Mouse (Mus musculus) bone marrow macrophage, adult 2 months (primary cell): ENCODE data around the gene Gbp4. TPM values are rescaled to one million over a fixed set of nuclear protein-coding genes. Genes with fewer than 3 reads are reported as not detected.
"Not testable (repeated sequence)": the region's sequence is repeated elsewhere in the genome, so short reads cannot be mapped to it uniquely, and the experiment has no call there.

ENCODE experiments used
- H3K27ac ChIP-seq: 2 replicates; pipeline ENCODE4 v1.5.1; 2012; ENCODE audit warnings: low read depth, low read length; ENCODE audit not compliant: insufficient read depth
- H3K4me1 ChIP-seq: 2 replicates; pipeline ENCODE4 v1.6.1; 2012; ENCODE audit warnings: low read length; ENCODE audit not compliant: control insufficient read depth, insufficient read depth
- H3K4me3 ChIP-seq: 2 replicates; pipeline ENCODE4 v1.5.1; 2012; ENCODE audit warnings: mild to moderate bottlenecking, low read length, moderate library complexity; ENCODE audit not compliant: insufficient read depth
- CTCF ChIP-seq: IDR thresholded peaks from 2 replicates; pipeline ENCODE4 v1.5.1; 2012; ENCODE audit warnings: low read depth, mild to moderate bottlenecking, low read length, moderate library complexity
- POLR2A ChIP-seq: IDR thresholded peaks from 2 replicates; pipeline ENCODE4 v1.6.1; 2012; ENCODE audit warnings: mild to moderate bottlenecking, low read depth, low read length, borderline replicate concordance
- polyA plus RNA-seq: library from polyadenylated mRNA; stranded (reverse); fragments of >200 nt; gene quantifications from 2 replicates; pipeline ENCODE4 v1.2.4, GENCODE M21; 2012; ENCODE audit not compliant: missing spikeins, insufficient read depth, insufficient read length

Gene Gbp4
- 1.8 and 2.5 TPM in 2 replicates for polyA plus RNA-seq

GRCm38 (mm10) chr5:105139409-105140088 is at the start of gene Gbp4, which contains the start of the genes Gbp9 and Gbp8:
Gene Gbp4, minus strand, starts transcription at chr5:105139586.
Gene Gbp9, minus strand, starts transcription at chr5:105139539.
Gene Gbp8, minus strand, starts transcription at chr5:105139540.
- not testable (repeated sequence) for H3K27ac ChIP-seq, H3K4me3 ChIP-seq, H3K4me1 ChIP-seq

GRCm38 (mm10) chr5:105181446-105181845 is 42.1 kb upstream of the Gbp4 start:
- Histone ChIP-seq H3K4me3 (no peak overlapping the region), H3K27ac (no peak overlapping the region), H3K4me1 (no peaks in the 10 kb centered on the region)
- TF ChIP-seq CTCF, result no peak
- TF ChIP-seq POLR2A, result no peak

GRCm38 (mm10) chr5:105156582-105156981 is 17.2 kb upstream of the Gbp4 start:
- H3K27ac ChIP-seq, result no peak overlapping the region
- no peak overlapping the region for H3K4me3 ChIP-seq
- TF ChIP-seq POLR2A (no peak), CTCF (no peak)
- H3K4me1 ChIP-seq, result no peaks in the 10 kb centered on the region

GRCm38 (mm10) chr5:105154049-105154448 is 14.7 kb upstream of the Gbp4 start:
- TF ChIP-seq POLR2A (no peak), CTCF (no peak)
- H3K27ac ChIP-seq, result no peak overlapping the region
- H3K4me1 ChIP-seq, result no peaks in the 10 kb centered on the region
- no peak overlapping the region for H3K4me3 ChIP-seq

- H3K27ac ChIP-seq, H3K4me1 ChIP-seq, H3K4me3 ChIP-seq: not testable (repeated sequence)
Observed at GRCm38 (mm10) chr5:105148062-105148461, 8.7 kb upstream of the Gbp4 start.

- Histone ChIP-seq H3K27ac (no peak overlapping the region), H3K4me3 (no peak overlapping the region)
Observed at GRCm38 (mm10) chr5:105146447-105146846, 7.1 kb upstream of the Gbp4 start.

GRCm38 (mm10) chr5:105145731-105146130 is 6.3 kb upstream of the Gbp4 start:
- not testable (repeated sequence) for H3K4me1 ChIP-seq, H3K4me3 ChIP-seq, H3K27ac ChIP-seq

More at GRCm38 (mm10) chr5:105146447-105146846, 7.1 kb upstream of the Gbp4 start:
- TF ChIP-seq CTCF (no peak), POLR2A (no peak)
- peaks cover 5% of the 10 kb centered on the region for H3K4me1 ChIP-seq

- not testable (repeated sequence) for H3K4me3 ChIP-seq, H3K27ac ChIP-seq
- peaks cover 11% of the 10 kb centered on the region; the same call in 1 of the 2 replicates for H3K4me1 ChIP-seq
Observed at GRCm38 (mm10) chr5:105140089-105140810, 864 bp upstream of the Gbp4 start.

- no peak overlapping the region for H3K4me3 ChIP-seq
- H3K27ac ChIP-seq, result no peak overlapping the region
- TF ChIP-seq POLR2A (no peak), CTCF (no peak)
- peaks cover 9% of the 10 kb centered on the region; the same call in 1 of the 2 replicates for H3K4me1 ChIP-seq
Observed at GRCm38 (mm10) chr5:105138906-105139305, 480 bp downstream of the Gbp4 start.

GRCm38 (mm10) chr5:105136706-105137304 is 2.6 kb downstream of the Gbp4 start:
- not testable (repeated sequence) for H3K4me1 ChIP-seq, H3K4me3 ChIP-seq, H3K27ac ChIP-seq

GRCm38 (mm10) chr5:105121731-105122130 is 17.7 kb downstream of the Gbp4 start:
- not testable (repeated sequence) for H3K4me1 ChIP-seq, H3K4me3 ChIP-seq, H3K27ac ChIP-seq
